Mouse (Mus musculus) erythroblast, adult 5-6 weeks (primary cell): ENCODE measurements around the gene Tspan4. TPM values are rescaled to one million over a fixed set of nuclear protein-coding genes. Genes with fewer than 3 reads are reported as not detected.
"Not testable (repeated sequence)": the region's sequence is repeated elsewhere in the genome, so short reads cannot be mapped to it uniquely, and the experiment has no call there.

Experiments
- ATAC-seq: replicated peaks from 2 replicates; pipeline ENCODE4 v1.8.0; 2016; ENCODE audit warnings: moderate number of reproducible peaks, mild to moderate bottlenecking, moderate TSS enrichment, inconsistent platforms; ENCODE audit not compliant: poor library complexity, low FRiP score, severe bottlenecking
- total RNA-seq, 2 experiments: library from RNA; stranded (forward) in 1 of 2; stranded (reverse) in 1 of 2; fragments of 150-400 nt in 1 of 2; fragments of 200-764, 138-1000 nt in 1 of 2; gene quantifications; 2 replicates each; pipeline versions ENCODE4 v1.2.3 to v1.2.4; 2015 to 2017; ENCODE audit warnings: low replicate concordance in 2 of 2

Tspan4 gene
- total RNA-seq, 2 experiments from 2014 or later = 0.58 to 7.7 TPM

GRCm38 (mm10) chr7:141438201-141438968 lies 36.7 kb upstream of the Tspan4 start:
- no peak for ATAC-seq

GRCm38 (mm10) chr7:141439140-141439679 lies 35.8 kb upstream of the Tspan4 start:
- no peak for ATAC-seq

GRCm38 (mm10) chr7:141439811-141440210 lies 35.2 kb upstream of the Tspan4 start:
- ATAC-seq = no peak

GRCm38 (mm10) chr7:141440613-141441012 lies 34.4 kb upstream of the Tspan4 start:
- ATAC-seq = no peak

- no peak for ATAC-seq
Observed at GRCm38 (mm10) chr7:141441460-141441859, 33.6 kb upstream of the Tspan4 start.

- ATAC-seq = no peak
Observed at GRCm38 (mm10) chr7:141442199-141442598, 32.8 kb upstream of the Tspan4 start.

- peak; percentile 39 for ATAC-seq
Observed at GRCm38 (mm10) chr7:141443081-141443821, 31.8 kb upstream of the Tspan4 start.

- ATAC-seq = peak; percentile 57
Observed at GRCm38 (mm10) chr7:141443828-141444237, 31.2 kb upstream of the Tspan4 start, which contains the start of gene Pidd1. Pidd1 (minus strand) TSS chr7:141444025.

- ATAC-seq = not testable (repeated sequence)
Observed at GRCm38 (mm10) chr7:141446374-141446773, 28.7 kb upstream of the Tspan4 start.

GRCm38 (mm10) chr7:141447110-141447991 lies 27.7 kb upstream of the Tspan4 start, which contains the start of gene Rplp2:
Rplp2 (plus strand) TSS chr7:141447370.
- ATAC-seq = peak; percentile 86

- ATAC-seq = no peak
Observed at GRCm38 (mm10) chr7:141451928-141452327, 23.1 kb upstream of the Tspan4 start.

- ATAC-seq = no peak
Observed at GRCm38 (mm10) chr7:141453636-141454035, 21.4 kb upstream of the Tspan4 start.

- peak; percentile 83 for ATAC-seq
Observed at GRCm38 (mm10) chr7:141454967-141455551, 20.0 kb upstream of the Tspan4 start, which contains the start of gene Pnpla2. Pnpla2 (plus strand) TSS chr7:141455198.

GRCm38 (mm10) chr7:141455610-141456314 lies 19.3 kb upstream of the Tspan4 start:
- ATAC-seq = peak; percentile 70

- ATAC-seq = no peak
Observed at GRCm38 (mm10) chr7:141456739-141457138, 18.3 kb upstream of the Tspan4 start.

GRCm38 (mm10) chr7:141457236-141457635 lies 17.8 kb upstream of the Tspan4 start:
- ATAC-seq = no peak

- ATAC-seq = no peak
Observed at GRCm38 (mm10) chr7:141457986-141458660, 16.9 kb upstream of the Tspan4 start.

- ATAC-seq = no peak
Observed at GRCm38 (mm10) chr7:141458661-141459060, 16.4 kb upstream of the Tspan4 start.
